Mouse (Mus musculus): ENCODE measurements around the gene Map3k20.
A peak's percentile ranks its signal among the peaks of the same experiment; 100 is the strongest.

The Map3k20 gene

GRCm38 (mm10) chr2:72416095-72417080, 131.0 kb downstream of the Map3k20 start:
- no peak for DNase-seq (ENCODE audit: low read depth, low spot score)

DNA sequence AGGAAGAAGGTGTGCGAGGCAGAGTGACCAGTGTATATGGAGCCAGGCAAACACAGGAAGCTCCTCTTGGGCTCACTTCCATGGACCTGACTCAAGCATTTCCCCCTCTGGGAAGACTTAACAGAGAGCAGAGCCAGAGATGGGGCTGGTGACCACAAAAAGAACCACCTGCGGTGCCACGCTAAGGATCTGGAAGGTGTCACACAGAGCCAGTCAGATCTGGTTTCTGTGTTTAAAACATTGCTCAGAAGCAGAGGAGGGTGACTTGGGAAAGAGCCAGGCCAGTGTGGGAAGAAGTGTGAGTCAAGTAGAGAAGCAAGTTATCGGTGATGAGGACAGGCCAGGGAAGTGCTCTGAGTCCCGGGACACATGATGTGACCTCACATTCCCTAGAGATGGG, 135.1 kb downstream of the Map3k20 start:
- peak; percentile 36 for DNase-seq (ENCODE audit: low read depth, low spot score)

DNA sequence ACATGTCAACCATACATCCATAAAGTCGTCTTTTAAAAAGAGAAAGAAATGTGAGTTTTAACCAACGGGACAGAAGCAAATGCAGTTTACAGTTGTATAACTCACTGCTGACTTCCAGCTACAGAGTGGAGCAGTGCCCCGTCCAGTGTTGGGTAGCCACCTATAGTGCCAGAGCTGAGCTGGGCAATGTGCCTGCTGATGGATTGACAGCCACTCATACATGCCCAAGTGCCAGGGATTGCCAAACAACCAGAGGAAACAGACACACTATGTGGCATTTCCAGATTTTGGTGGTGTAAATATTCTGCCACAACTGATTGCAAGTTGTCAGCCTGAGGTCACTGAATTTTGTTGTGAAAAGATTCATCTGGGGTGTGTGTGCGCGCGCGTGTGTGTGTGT, 139.2 kb downstream of the Map3k20 start:
- no peak for DNase-seq (ENCODE audit: low read depth, low spot score)

DNA sequence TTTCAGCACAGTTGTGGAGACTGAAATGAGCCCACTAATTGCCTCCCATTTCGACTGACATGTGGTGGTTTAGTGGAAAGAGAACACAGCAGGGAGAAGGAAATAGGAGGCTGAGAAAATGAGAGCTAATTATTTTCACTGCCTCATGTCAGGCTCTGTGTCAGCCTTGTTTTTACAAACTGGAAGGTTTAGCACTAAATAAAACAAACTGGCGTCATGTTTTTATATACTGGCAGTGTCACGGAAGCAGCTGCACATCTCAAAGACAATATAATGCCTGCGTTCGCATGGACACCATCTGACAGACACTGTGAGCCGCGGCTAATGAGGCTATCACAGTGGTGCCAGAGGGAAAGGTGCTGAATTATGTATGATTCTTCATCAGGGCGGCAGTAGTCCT, 141.3 kb downstream of the Map3k20 start:
- DNase-seq (ENCODE audit: low read depth, low spot score), result peak; percentile 74

GRCm38 (mm10) chr2:72427288-72427687, 141.9 kb downstream of the Map3k20 start:
- no peak for DNase-seq (ENCODE audit: low read depth, low spot score)

GRCm38 (mm10) chr2:72438941-72439533, 153.6 kb downstream of the Map3k20 start:
- no peak for DNase-seq (ENCODE audit: low read depth, low spot score)

DNA sequence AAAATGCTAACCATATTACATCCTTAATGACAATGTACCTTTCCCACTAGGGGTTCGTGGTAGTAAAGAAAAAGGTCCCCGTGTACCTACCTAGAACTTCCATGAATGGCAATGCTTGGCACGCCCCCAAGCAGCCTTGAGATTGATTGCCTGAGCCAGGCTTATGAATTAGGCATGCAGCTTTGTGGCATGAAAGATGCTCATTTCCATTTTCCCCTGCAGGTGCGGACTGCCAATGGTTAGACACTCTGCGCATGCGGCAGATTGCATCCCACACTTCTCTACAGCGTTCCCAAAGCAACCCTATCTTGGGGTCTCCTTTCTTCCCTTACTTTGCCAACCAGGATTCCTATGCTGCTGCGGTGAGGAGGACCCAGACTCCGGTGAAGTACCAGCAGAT, 155.6 kb downstream of the Map3k20 start:
- DNase-seq (ENCODE audit: low read depth, low spot score), result peak; percentile 26

GRCm38 (mm10) chr2:72442825-72443224, 157.4 kb downstream of the Map3k20 start:
- no peak for DNase-seq (ENCODE audit: low read depth, low spot score)

GRCm38 (mm10) chr2:72443960-72444359, 158.5 kb downstream of the Map3k20 start:
- no peak for DNase-seq (ENCODE audit: low read depth, low spot score)

- no peak for DNase-seq (ENCODE audit: low read depth, low spot score)
Observed at GRCm38 (mm10) chr2:72446106-72446505, 160.7 kb downstream of the Map3k20 start.

DNA sequence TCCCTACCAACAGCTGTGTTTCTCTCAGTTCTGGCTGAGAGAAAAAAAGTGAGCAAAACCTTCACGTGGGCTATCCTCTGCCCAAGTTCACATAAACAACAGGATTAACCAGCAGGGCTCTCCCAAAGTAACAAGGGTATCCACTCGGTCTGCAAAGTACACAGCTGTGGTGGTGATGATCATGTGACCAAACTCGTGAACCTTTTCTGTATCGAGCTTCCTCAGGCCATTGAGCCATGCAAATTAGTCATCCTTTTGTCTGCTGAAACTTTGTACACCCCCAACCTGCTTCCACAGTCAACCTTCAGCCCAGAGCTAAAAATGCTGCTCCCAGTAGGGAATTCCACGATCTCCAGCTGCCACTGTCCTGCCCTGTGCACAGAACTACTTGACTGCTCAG, 161.2 kb downstream of the Map3k20 start:
- DNase-seq (ENCODE audit: low read depth, low spot score), result peak; percentile 35

DNA sequence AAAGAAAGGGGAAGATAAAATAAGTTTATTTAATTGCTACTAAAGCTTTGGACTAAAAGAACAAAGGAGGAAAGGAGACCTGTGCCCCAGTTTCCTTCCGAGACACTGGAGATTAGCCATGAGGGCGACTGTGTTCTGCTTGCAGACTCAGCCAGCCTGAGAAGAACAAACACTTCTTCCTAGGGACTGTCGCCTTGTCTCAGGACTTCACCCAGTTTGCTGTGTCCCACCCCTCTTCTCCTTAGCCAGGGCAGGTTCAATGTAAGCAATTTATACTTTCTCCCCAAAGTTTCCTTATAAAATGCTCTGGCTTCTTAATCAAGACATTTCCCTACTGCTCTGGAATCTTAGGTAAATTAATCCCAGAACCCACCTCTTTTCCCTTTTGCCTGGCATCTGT, 168.1 kb downstream of the Map3k20 start:
- DNase-seq (ENCODE audit: low read depth, low spot score), result no peak

GRCm38 (mm10) chr2:72456189-72456588, 170.8 kb downstream of the Map3k20 start:
- no peak for DNase-seq (ENCODE audit: low read depth, low spot score)

DNA sequence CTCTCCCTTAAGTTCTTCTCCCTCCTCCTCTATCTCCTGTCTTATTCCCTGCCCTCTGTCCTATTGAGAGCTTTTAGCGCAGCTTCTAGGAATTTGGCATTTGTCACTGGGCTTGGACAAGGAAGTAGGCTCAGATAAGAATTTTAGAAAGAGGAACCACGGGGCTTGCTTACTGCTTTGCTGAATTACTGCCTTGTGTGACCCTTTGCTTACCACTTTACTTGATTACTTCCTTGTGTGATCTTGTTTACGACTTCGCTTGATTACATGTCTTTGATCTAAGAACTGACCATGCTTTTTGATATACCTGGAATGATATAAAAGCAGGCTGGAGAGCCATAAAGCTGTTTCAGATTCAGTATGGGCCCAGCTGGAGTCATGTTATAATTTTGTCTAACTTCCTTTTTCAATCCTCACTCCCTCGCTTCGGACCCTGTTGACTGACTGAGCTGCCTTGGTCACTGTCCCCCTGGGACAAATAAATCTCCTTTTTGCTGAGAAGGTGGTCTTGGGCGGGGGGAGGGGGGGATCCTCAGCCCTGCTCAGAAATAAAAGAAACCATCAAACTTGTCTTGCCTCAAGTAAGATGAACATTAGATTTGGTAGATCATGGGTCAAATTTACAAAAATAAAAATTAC, 179.1 kb downstream of the Map3k20 start:
- no peak for DNase-seq (ENCODE audit: low read depth, low spot score)

DNA sequence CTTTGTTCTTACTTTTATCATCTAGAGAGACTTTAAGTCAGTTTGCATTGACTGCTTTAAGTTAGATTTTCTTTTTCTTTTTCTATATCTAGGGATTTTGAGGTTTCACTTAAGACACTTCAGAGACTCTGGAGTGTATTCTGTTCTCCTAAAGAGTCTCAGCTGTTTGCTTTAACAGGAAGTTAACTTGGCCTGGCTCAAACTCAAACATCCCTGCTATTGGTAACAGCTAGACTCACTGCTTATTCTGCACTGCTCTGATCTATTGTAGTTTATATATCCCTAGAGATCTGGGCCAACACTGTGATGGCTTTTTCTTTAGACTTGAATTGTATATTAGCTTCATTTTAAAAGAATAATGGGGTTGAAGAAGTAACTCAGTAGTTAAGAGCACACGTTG, 182.2 kb downstream of the Map3k20 start:
- no peak for DNase-seq (ENCODE audit: low read depth, low spot score)

GRCm38 (mm10) chr2:72471415-72472070, 186.1 kb downstream of the Map3k20 start:
- no peak for DNase-seq (ENCODE audit: low read depth, low spot score)

DNA sequence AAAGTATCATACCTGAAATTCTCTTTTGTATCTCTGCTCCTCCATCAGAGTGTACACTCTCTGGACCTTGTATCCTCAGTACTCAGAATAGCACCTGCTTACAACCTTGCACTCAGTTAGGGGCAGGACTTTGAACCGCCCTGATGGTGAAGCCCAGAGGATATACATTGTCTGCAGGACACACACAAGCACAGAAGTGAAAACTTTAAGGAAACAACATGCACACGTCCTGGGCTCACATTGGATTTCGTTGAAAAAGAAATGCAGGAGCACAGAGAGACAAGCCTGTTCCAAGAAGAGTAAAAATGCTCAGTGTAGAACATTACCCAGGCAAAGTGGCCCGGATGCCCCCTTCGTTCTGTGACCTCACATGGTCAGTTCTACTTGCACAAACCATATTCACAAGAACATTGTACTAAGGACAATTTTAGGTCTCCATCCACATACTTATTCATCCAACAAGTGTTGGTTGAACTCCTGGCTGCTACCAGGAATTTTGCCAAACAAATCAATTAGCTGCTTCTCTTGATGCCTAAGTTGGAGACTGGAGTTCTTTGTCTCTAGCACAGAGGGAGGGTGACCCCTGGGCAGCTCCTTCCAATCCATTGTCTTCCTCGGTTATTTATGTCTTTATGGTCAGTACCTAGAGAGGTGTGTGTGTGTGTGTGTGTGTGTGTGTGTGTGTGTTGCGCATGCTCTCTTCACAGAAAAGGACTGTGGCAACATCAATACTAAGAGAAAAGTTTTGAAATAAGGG, 189.3 kb downstream of the Map3k20 start:
- DNase-seq (ENCODE audit: low read depth, low spot score), result no peak

GRCm38 (mm10) chr2:72475423-72475796, 190.0 kb downstream of the Map3k20 start:
- no peak for DNase-seq (ENCODE audit: low read depth, low spot score)

DNA sequence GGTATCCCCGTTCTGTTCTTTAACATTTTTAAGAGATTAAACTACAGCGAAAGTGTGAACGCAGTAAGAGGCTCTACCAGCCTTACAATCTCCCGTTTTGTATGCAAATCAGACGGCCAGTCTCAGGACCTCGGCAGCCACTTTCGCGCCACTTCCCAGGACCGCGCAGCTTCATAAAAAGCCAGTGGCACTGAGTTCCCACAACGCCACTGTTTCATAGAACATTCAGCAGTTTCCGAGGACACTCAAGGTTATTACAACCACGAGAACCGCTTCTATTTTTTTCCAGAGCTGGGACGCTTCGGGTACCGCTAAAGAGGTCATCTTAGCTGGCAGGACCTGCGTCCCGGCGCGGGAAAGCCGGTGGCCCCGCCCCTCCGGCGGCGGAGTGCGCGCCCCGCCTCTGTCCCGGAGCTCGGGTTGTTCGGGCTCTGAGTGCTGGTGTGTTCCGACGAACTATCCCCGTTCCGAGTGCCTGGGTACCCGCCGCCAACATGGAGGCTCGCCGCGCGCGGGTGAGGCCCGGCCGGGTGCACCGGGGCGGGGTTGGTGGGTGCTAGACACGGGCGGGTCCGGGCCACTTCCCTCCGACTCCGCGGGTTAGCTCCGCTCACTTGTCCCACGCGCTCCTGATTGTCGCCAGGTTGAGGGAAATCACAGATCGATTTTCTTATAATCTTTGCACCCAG, 190.5 kb downstream of the Map3k20 start, which contains the start of gene Cdca7:
Gene Cdca7, plus strand, starts transcription at position 363 of the 689 bp plus-strand sequence.
- peak; percentile 53 for DNase-seq (ENCODE audit: low read depth, low spot score)

GRCm38 (mm10) chr2:72476486-72477211, 191.2 kb downstream of the Map3k20 start:
- peak; percentile 16 for DNase-seq (ENCODE audit: low read depth, low spot score)
